Mouse (Mus musculus) embryonic facial prominence, embryonic 10.5 days (tissue): ENCODE results near the gene Slc27a3. TPM values are rescaled to one million over a fixed set of nuclear protein-coding genes. Genes with fewer than 3 reads are reported as not detected.

ENCODE experiments used
- DNase-seq: peaks from one replicate; pipeline ENCODE4 v3.0.0-alpha.2; 2017; ENCODE audit warnings: low spot score
- H3K27ac ChIP-seq: fragments of 300-500 bp; sonication (generic); replicated peaks from 2 replicates; pipeline ENCODE4 v1.5.1; 2016; ENCODE audit warnings: mild to moderate bottlenecking
- H3K27me3 ChIP-seq: fragments of 300-500 bp; sonication (generic); replicated peaks from 2 replicates; pipeline ENCODE4 v1.6.1; 2016; ENCODE audit warnings: low read depth, mild to moderate bottlenecking; ENCODE audit not compliant: poor library complexity, severe bottlenecking
- H3K36me3 ChIP-seq: fragments of 300-500 bp; sonication (generic); replicated peaks from 2 replicates; pipeline ENCODE4 v1.6.1; 2016; ENCODE audit warnings: mild to moderate bottlenecking, moderate library complexity
- H3K4me1 ChIP-seq: fragments of 300-500 bp; sonication (generic); 2 replicates; pipeline ENCODE4 v1.6.1; 2016
- H3K4me3 ChIP-seq: fragments of 300-500 bp; sonication (generic); 2 replicates; pipeline ENCODE4 v1.5.1; 2016; ENCODE audit warnings: mild to moderate bottlenecking, moderate library complexity
- H3K9me3 ChIP-seq: fragments of 300-500 bp; sonication (generic); 2 replicates; pipeline ENCODE4 v1.6.1; 2016; ENCODE audit warnings: mild to moderate bottlenecking
- WGBS: fragments of 180-500 bp; shearing (Covaris S2); methylation state at CpG from one replicate; pipeline ENCODE4 v1.1.7; 2016; 5-methylcytosine and 5-hydroxymethylcytosine counted together
- polyA plus RNA-seq: library from polyadenylated mRNA; unstranded; fragments of >200 nt; fragmentation: Nextera tagmentation; extraction: Ambion mirVana; gene quantifications from 2 replicates; pipeline ENCODE4 v1.2.1, GENCODE M21; 2016

Gene Slc27a3
- polyA plus RNA-seq, 1 experiment from 2014 or later, result 29.4 TPM

- no peak overlapping the region for H3K27ac ChIP-seq
- H3K27me3 ChIP-seq, result no peaks in the 10 kb centered on the region
- peaks cover 6% of the 10 kb centered on the region; the same call in 1 of the 2 replicates for H3K4me1 ChIP-seq
- no peaks in the 10 kb centered on the region for H3K9me3 ChIP-seq
- H3K4me3 ChIP-seq, result no peak overlapping the region
- no peak for DNase-seq
- 63% methylated on average over 3 of the region's 3 CpGs for WGBS
- H3K36me3 ChIP-seq, result peaks cover 100% of the 10 kb centered on the region
Observed at GRCm38 (mm10) chr3:90413011-90413396, 23.3 kb upstream of the Slc27a3 start.

- Histone ChIP-seq H3K36me3 (peaks cover 100% of the 10 kb centered on the region), H3K9me3 (no peaks in the 10 kb centered on the region), H3K4me3 (no peak overlapping the region), H3K27ac (no peak overlapping the region), H3K27me3 (no peaks in the 10 kb centered on the region), H3K4me1 (peaks cover 6% of the 10 kb centered on the region; the same call in 1 of the 2 replicates)
- DNase-seq, result peak; percentile 76
- 56% methylated on average over 5 of the region's 5 CpGs for WGBS
Observed at GRCm38 (mm10) chr3:90412312-90413010, 22.7 kb upstream of the Slc27a3 start.

- no peak for DNase-seq
- Histone ChIP-seq H3K4me1 (peaks cover 6% of the 10 kb centered on the region; the same call in 1 of the 2 replicates), H3K4me3 (no peak overlapping the region), H3K27me3 (no peaks in the 10 kb centered on the region), H3K9me3 (no peaks in the 10 kb centered on the region), H3K36me3 (peaks cover 100% of the 10 kb centered on the region), H3K27ac (no peak overlapping the region)
- 91% methylated on average over 3 of the region's 3 CpGs for WGBS
Observed at GRCm38 (mm10) chr3:90408721-90409120, 19.0 kb upstream of the Slc27a3 start.

- Histone ChIP-seq H3K27me3 (no peaks in the 10 kb centered on the region), H3K4me1 (no peaks in the 10 kb centered on the region), H3K9me3 (no peaks in the 10 kb centered on the region), H3K27ac (no peak overlapping the region), H3K36me3 (peaks cover 100% of the 10 kb centered on the region), H3K4me3 (no peak overlapping the region)
- WGBS, result 94% methylated on average over 5 of the region's 5 CpGs
- no peak for DNase-seq
Observed at GRCm38 (mm10) chr3:90406414-90406813, 16.7 kb upstream of the Slc27a3 start.

- Histone ChIP-seq H3K9me3 (no peaks in the 10 kb centered on the region), H3K27me3 (no peaks in the 10 kb centered on the region), H3K4me1 (no peaks in the 10 kb centered on the region), H3K27ac (no peak overlapping the region), H3K36me3 (peaks cover 100% of the 10 kb centered on the region), H3K4me3 (no peak overlapping the region)
- 85% methylated on average over 4 of the region's 4 CpGs for WGBS
- DNase-seq, result no peak
Observed at GRCm38 (mm10) chr3:90404609-90405008, 14.9 kb upstream of the Slc27a3 start.

- Histone ChIP-seq H3K36me3 (peaks cover 100% of the 10 kb centered on the region), H3K27ac (no peak overlapping the region), H3K9me3 (no peaks in the 10 kb centered on the region), H3K4me1 (no peaks in the 10 kb centered on the region), H3K4me3 (no peak overlapping the region), H3K27me3 (no peaks in the 10 kb centered on the region)
- 93% methylated on average over 3 of the region's 3 CpGs for WGBS
- no peak for DNase-seq
Observed at GRCm38 (mm10) chr3:90404121-90404520, 14.4 kb upstream of the Slc27a3 start.

GRCm38 (mm10) chr3:90400993-90401392 lies 11.3 kb upstream of the Slc27a3 start:
- Histone ChIP-seq H3K9me3 (no peaks in the 10 kb centered on the region), H3K4me3 (no peak overlapping the region), H3K27ac (no peak overlapping the region), H3K36me3 (peaks cover 98% of the 10 kb centered on the region), H3K4me1 (no peaks in the 10 kb centered on the region), H3K27me3 (no peaks in the 10 kb centered on the region)
- DNase-seq, result no peak
- 81% methylated on average over 4 of the region's 4 CpGs for WGBS

- Histone ChIP-seq H3K27ac (no peak overlapping the region), H3K27me3 (no peaks in the 10 kb centered on the region), H3K4me3 (no peak overlapping the region), H3K4me1 (peaks cover 12% of the 10 kb centered on the region), H3K36me3 (peaks cover 98% of the 10 kb centered on the region), H3K9me3 (no peaks in the 10 kb centered on the region)
- DNase-seq, result no peak
- WGBS, result 89% methylated on average over 3 of the region's 3 CpGs
Observed at GRCm38 (mm10) chr3:90395629-90396028, 5.9 kb upstream of the Slc27a3 start.

GRCm38 (mm10) chr3:90392661-90393060 lies 2.9 kb upstream of the Slc27a3 start:
- Histone ChIP-seq H3K4me3 (no peak overlapping the region), H3K27me3 (no peaks in the 10 kb centered on the region), H3K36me3 (peaks cover 72% of the 10 kb centered on the region), H3K9me3 (no peaks in the 10 kb centered on the region), H3K4me1 (peaks cover 42% of the 10 kb centered on the region), H3K27ac (no peak overlapping the region)
- 90% methylated on average over 3 of the region's 3 CpGs for WGBS
- no peak for DNase-seq

- no peaks in the 10 kb centered on the region for H3K9me3 ChIP-seq
- no peaks in the 10 kb centered on the region for H3K27me3 ChIP-seq
- no peak overlapping the region for H3K4me3 ChIP-seq
- peaks cover 49% of the 10 kb centered on the region for H3K4me1 ChIP-seq
- no peak overlapping the region for H3K27ac ChIP-seq
- no peak for DNase-seq
- WGBS, result 92% methylated on average over 8 of the region's 8 CpGs
- peaks cover 72% of the 10 kb centered on the region for H3K36me3 ChIP-seq
Observed at GRCm38 (mm10) chr3:90391941-90392340, 2.2 kb upstream of the Slc27a3 start.

GRCm38 (mm10) chr3:90391004-90391403 lies 1.3 kb upstream of the Slc27a3 start:
- H3K36me3 ChIP-seq, result peaks cover 72% of the 10 kb centered on the region
- H3K27me3 ChIP-seq, result no peaks in the 10 kb centered on the region
- no peak for DNase-seq
- WGBS, result 72% methylated on average over 4 of the region's 4 CpGs
- peak overlapping the region; percentile 73; the same call in 1 of the 2 replicates for H3K4me3 ChIP-seq
- H3K9me3 ChIP-seq, result no peaks in the 10 kb centered on the region
- H3K27ac ChIP-seq, result peak overlapping the region; percentile 93
- H3K4me1 ChIP-seq, result peaks cover 57% of the 10 kb centered on the region

GRCm38 (mm10) chr3:90388726-90389510 lies 820 bp downstream of the Slc27a3 start:
- Histone ChIP-seq H3K9me3 (no peaks in the 10 kb centered on the region), H3K4me1 (peaks cover 72% of the 10 kb centered on the region), H3K27me3 (no peaks in the 10 kb centered on the region), H3K36me3 (peaks cover 70% of the 10 kb centered on the region), H3K27ac (peak overlapping the region; percentile 93), H3K4me3 (peak overlapping the region; percentile 73)
- 3% methylated on average over 53 of the region's 53 CpGs for WGBS
- DNase-seq, result peak; percentile 82

- H3K36me3 ChIP-seq, result peaks cover 67% of the 10 kb centered on the region
- no peak for DNase-seq
- H3K4me3 ChIP-seq, result peak overlapping the region; percentile 73
- WGBS, result 84% methylated on average over 4 of the region's 4 CpGs
- H3K9me3 ChIP-seq, result no peaks in the 10 kb centered on the region
- no peaks in the 10 kb centered on the region for H3K27me3 ChIP-seq
- no peak overlapping the region for H3K27ac ChIP-seq
- peaks cover 74% of the 10 kb centered on the region for H3K4me1 ChIP-seq
Observed at GRCm38 (mm10) chr3:90388192-90388591, 1.5 kb downstream of the Slc27a3 start.
